Mouse (Mus musculus): ENCODE results near the gene Tdrkh. TPM values are rescaled to one million over a fixed set of nuclear protein-coding genes. Genes with fewer than 3 reads are reported as not detected.

Gene Tdrkh
- polyA plus RNA-seq, 1 experiment: 24.2 TPM

DNA sequence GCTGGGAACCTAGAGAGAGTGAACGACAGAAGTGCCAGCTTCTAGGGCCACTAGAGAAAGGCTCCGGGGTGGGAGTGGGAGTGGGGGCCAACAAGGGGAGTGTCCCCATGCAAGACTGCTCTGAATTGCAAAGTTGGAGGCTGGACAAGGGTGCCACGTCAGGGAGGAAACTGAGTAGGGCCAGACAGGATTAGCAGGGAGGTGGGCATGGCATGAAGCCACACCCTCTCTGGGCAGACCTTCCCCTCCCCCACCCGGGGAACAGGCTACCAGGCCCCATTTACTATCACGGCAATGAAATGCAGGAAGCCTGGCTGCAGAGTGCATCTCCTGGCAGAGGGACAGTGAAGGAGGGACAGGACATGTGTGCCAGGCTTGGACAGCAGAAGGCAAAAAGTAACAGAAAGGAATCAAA lies 39.5 kb upstream of the Tdrkh start:
- TF ChIP-seq CTCF (IDR thresholded peaks at IDR 0.05; ENCODE audit: borderline replicate concordance, extremely low read depth, insufficient read depth, insufficient read length) (no peak), POLR2A (IDR thresholded peaks at IDR 0.05; ENCODE audit: borderline replicate concordance, extremely low read depth, insufficient read depth, insufficient read length, poor library complexity, severe bottlenecking) (no peak)
- peak; percentile 65 for DNase-seq (ENCODE audit: low read depth)

GRCm38 (mm10) chr3:94374636-94375035 lies 38.4 kb upstream of the Tdrkh start:
- no peak for DNase-seq (ENCODE audit: low read depth)

GRCm38 (mm10) chr3:94375146-94375545 lies 37.9 kb upstream of the Tdrkh start:
- no peak for DNase-seq (ENCODE audit: low read depth)

More at GRCm38 (mm10) chr3:94374636-94375035, 38.4 kb upstream of the Tdrkh start:
- TF ChIP-seq POLR2A (IDR thresholded peaks at IDR 0.05; ENCODE audit: borderline replicate concordance, extremely low read depth, insufficient read depth, insufficient read length, poor library complexity, severe bottlenecking) (no peak), CTCF (IDR thresholded peaks at IDR 0.05; ENCODE audit: borderline replicate concordance, extremely low read depth, insufficient read depth, insufficient read length) (no peak)

GRCm38 (mm10) chr3:94375861-94376260 lies 37.2 kb upstream of the Tdrkh start:
- no peak for DNase-seq (ENCODE audit: low read depth)
- TF ChIP-seq CTCF (IDR thresholded peaks at IDR 0.05; ENCODE audit: borderline replicate concordance, extremely low read depth, insufficient read depth, insufficient read length) (no peak), POLR2A (IDR thresholded peaks at IDR 0.05; ENCODE audit: borderline replicate concordance, extremely low read depth, insufficient read depth, insufficient read length, poor library complexity, severe bottlenecking) (no peak)

More at GRCm38 (mm10) chr3:94375146-94375545, 37.9 kb upstream of the Tdrkh start:
- TF ChIP-seq POLR2A (IDR thresholded peaks at IDR 0.05; ENCODE audit: borderline replicate concordance, extremely low read depth, insufficient read depth, insufficient read length, poor library complexity, severe bottlenecking) (no peak), CTCF (IDR thresholded peaks at IDR 0.05; ENCODE audit: borderline replicate concordance, extremely low read depth, insufficient read depth, insufficient read length) (no peak)

GRCm38 (mm10) chr3:94377028-94377923 lies 35.8 kb upstream of the Tdrkh start:
- DNase-seq (ENCODE audit: low read depth): no peak

GRCm38 (mm10) chr3:94379831-94380510 lies 33.1 kb upstream of the Tdrkh start:
- DNase-seq (ENCODE audit: low read depth): no peak
- TF ChIP-seq POLR2A (IDR thresholded peaks at IDR 0.05; ENCODE audit: borderline replicate concordance, extremely low read depth, insufficient read depth, insufficient read length, poor library complexity, severe bottlenecking) (no peak), CTCF (IDR thresholded peaks at IDR 0.05; ENCODE audit: borderline replicate concordance, extremely low read depth, insufficient read depth, insufficient read length) (no peak)

More at GRCm38 (mm10) chr3:94377028-94377923, 35.8 kb upstream of the Tdrkh start:
- TF ChIP-seq CTCF (IDR thresholded peaks at IDR 0.05; ENCODE audit: borderline replicate concordance, extremely low read depth, insufficient read depth, insufficient read length): no peak

GRCm38 (mm10) chr3:94382308-94382707 lies 30.8 kb upstream of the Tdrkh start:
- TF ChIP-seq POLR2A (IDR thresholded peaks at IDR 0.05; ENCODE audit: borderline replicate concordance, extremely low read depth, insufficient read depth, insufficient read length, poor library complexity, severe bottlenecking) (no peak), CTCF (IDR thresholded peaks at IDR 0.05; ENCODE audit: borderline replicate concordance, extremely low read depth, insufficient read depth, insufficient read length) (no peak)
- DNase-seq (ENCODE audit: low read depth): no peak

DNA sequence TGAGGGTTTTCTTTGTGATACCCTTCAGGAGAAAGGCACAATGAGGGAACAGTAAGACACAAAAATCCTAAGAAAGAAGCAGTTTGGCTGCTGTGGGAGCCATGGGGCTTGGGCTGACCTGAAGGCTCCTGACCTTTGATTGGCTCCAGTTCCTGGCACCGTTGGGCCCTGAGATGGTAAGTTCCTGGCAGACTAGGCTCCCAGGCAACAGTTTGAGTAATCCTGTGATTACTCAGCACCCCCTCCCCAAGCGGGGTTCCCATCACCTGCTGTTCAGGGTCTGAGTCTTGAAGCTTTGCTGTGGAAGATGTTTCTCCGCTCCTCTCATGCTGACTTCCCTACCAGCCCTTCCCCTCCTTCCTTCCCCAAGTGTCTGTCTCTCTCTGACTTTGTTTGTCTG lies 29.6 kb upstream of the Tdrkh start:
- no peak for TF ChIP-seq CTCF (IDR thresholded peaks at IDR 0.05; ENCODE audit: borderline replicate concordance, extremely low read depth, insufficient read depth, insufficient read length)
- no peak for TF ChIP-seq POLR2A (IDR thresholded peaks at IDR 0.05; ENCODE audit: borderline replicate concordance, extremely low read depth, insufficient read depth, insufficient read length, poor library complexity, severe bottlenecking)
- DNase-seq (ENCODE audit: low read depth): no peak

GRCm38 (mm10) chr3:94386671-94387070 lies 26.4 kb upstream of the Tdrkh start:
- no peak for TF ChIP-seq POLR2A (IDR thresholded peaks at IDR 0.05; ENCODE audit: borderline replicate concordance, extremely low read depth, insufficient read depth, insufficient read length, poor library complexity, severe bottlenecking)
- TF ChIP-seq CTCF (IDR thresholded peaks at IDR 0.05; ENCODE audit: borderline replicate concordance, extremely low read depth, insufficient read depth, insufficient read length): no peak
- no peak for DNase-seq (ENCODE audit: low read depth)

DNA sequence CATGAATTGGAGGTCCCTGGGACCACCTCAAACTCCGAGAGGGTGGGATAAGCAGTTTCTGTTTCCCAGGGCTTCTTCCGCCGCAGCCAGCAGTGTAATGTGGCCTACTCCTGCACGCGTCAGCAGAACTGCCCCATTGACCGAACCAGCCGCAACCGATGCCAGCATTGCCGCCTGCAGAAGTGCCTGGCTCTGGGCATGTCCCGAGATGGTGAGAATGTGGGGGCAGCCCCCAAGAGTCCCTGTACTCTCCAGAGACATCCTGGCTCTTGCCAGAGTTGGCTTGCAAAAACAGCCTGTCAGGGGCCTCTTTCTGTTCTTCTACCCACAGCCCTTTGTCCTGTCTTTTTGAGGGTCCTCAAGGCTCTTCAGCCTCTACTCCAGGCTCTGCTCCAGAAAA lies 25.7 kb upstream of the Tdrkh start:
- DNase-seq (ENCODE audit: low read depth): no peak
- TF ChIP-seq CTCF (IDR thresholded peaks at IDR 0.05; ENCODE audit: borderline replicate concordance, extremely low read depth, insufficient read depth, insufficient read length): no peak
- TF ChIP-seq POLR2A (IDR thresholded peaks at IDR 0.05; ENCODE audit: borderline replicate concordance, extremely low read depth, insufficient read depth, insufficient read length, poor library complexity, severe bottlenecking): no peak

- DNase-seq (ENCODE audit: low read depth): no peak
- no peak for TF ChIP-seq CTCF (IDR thresholded peaks at IDR 0.05; ENCODE audit: borderline replicate concordance, extremely low read depth, insufficient read depth, insufficient read length)
- TF ChIP-seq POLR2A (IDR thresholded peaks at IDR 0.05; ENCODE audit: borderline replicate concordance, extremely low read depth, insufficient read depth, insufficient read length, poor library complexity, severe bottlenecking): no peak
These were observed 25.0 kb upstream of the Tdrkh start for GRCm38 (mm10) chr3:94388047-94388446.
